Mouse (Mus musculus): ENCODE measurements around the gene Fbxo3. TPM values are rescaled to one million over a fixed set of nuclear protein-coding genes. Genes with fewer than 3 reads are reported as not detected.
"Not testable (repeated sequence)": the region's sequence is repeated elsewhere in the genome, so short reads cannot be mapped to it uniquely, and the experiment has no call there.

Fbxo3 gene
- polyA plus RNA-seq, 1 experiment from 2014 or later, result 60.1 TPM

DNA sequence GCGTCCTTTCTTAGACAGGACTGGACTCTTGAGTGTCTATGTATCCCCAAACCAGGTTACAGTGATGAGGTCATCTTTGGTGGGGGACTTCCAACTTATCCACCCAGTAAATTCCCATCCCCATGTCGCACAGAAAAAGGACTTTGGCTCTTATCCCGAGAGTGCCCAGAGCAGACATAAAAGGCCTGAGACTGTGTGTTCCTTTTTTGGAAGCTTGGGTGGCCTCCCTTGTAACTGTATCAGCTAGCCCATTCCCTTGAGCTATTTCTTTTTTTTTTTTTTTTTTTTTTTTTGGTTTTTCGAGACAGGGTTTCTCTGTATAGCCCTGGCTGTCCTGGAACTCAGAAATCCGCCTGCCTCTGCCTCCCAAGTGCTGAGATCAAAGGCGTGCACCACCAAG is 38.0 kb downstream of the Fbxo3 start, which contains the start of gene Gm10912:
TSS of gene Gm10912 (plus strand) at position 301 of the 400 bp plus-strand sequence.
- not testable (repeated sequence) for H3K27me3 ChIP-seq (ENCODE audit: control insufficient read depth, insufficient read depth, low read length); H3K4me3 ChIP-seq (ENCODE audit: low read depth, low read length); H3K27ac ChIP-seq (ENCODE audit: low read length); H3K9me3 ChIP-seq (ENCODE audit: control insufficient read depth, low read depth, low read length); H3K9ac ChIP-seq (replicated peaks; ENCODE audit: low read depth, low read length); ATAC-seq (ENCODE audit: insufficient number of reproducible peaks, insufficient read depth, low FRiP score, low read depth); H3K36me3 ChIP-seq (ENCODE audit: control insufficient read depth, insufficient read depth, low read length); H3K4me2 ChIP-seq (replicated peaks; ENCODE audit: low read depth, low read length); H3K4me1 ChIP-seq (ENCODE audit: control insufficient read depth, insufficient read depth, low read length)
- WGBS, result 94% methylated on average over 5 of the region's 6 CpGs

DNA sequence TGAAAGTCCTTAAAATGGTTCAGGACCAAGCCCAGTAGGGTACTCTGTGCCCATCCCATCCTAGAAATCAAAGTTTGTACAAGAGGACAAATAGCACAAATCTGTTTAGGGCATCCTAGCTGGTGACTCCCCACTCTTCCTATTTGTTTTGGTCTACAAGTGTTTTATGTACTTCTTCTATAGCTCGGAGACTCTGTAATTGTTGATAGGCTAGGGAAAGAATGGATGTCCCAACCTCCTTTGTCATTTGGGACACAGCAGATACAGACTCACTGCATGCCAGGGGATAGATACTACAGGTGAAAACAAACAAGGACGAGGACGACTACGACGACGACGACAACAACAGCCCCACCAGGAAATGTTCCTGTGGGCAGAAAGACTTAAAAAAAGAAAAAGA is 40.9 kb downstream of the Fbxo3 start, which contains the start of gene Gm10799:
TSS of gene Gm10799 (minus strand) at position 101 of the 400 bp plus-strand sequence.
- not testable (repeated sequence) for H3K4me1 ChIP-seq (ENCODE audit: control insufficient read depth, insufficient read depth, low read length); H3K9ac ChIP-seq (replicated peaks; ENCODE audit: low read depth, low read length); ATAC-seq (ENCODE audit: insufficient number of reproducible peaks, insufficient read depth, low FRiP score, low read depth); H3K36me3 ChIP-seq (ENCODE audit: control insufficient read depth, insufficient read depth, low read length); H3K4me3 ChIP-seq (ENCODE audit: low read depth, low read length); H3K27ac ChIP-seq (ENCODE audit: low read length); H3K4me2 ChIP-seq (replicated peaks; ENCODE audit: low read depth, low read length); H3K9me3 ChIP-seq (ENCODE audit: control insufficient read depth, low read depth, low read length); H3K27me3 ChIP-seq (ENCODE audit: control insufficient read depth, insufficient read depth, low read length)
- WGBS, result 83% methylated on average over 7 of the region's 7 CpGs

DNA sequence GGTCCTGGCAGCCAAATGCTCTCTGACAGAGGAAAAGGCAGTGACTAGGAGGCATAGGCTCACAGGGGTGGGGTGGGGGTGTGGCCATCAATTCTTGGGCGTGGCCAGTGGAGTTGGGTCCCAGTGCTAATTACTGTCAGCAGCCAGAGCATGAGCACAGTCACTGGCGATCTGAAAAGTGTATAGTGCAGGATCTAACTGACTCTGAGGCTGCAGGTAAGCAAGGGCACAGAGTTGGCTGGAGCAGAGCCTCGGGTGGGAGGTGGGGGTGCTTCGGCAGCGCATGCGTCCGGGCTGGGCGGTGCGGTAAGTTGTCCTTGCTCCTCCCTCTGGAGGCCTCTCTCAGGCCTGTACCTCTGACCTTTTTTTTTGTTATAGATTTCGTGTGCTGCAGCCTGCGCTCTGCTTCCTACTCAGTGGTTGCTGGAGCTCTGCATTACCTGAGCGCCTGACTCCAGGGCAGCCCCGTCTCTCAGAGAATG is 42.2 kb downstream of the Fbxo3 start, which contains the start of gene Cd59b:
TSS of gene Cd59b (plus strand) at position 146 of the 482 bp plus-strand sequence.
- H3K4me1 ChIP-seq (ENCODE audit: control insufficient read depth, insufficient read depth, low read length), result no peaks in the 10 kb centered on the region
- no peaks in the 10 kb centered on the region for H3K27me3 ChIP-seq (ENCODE audit: control insufficient read depth, insufficient read depth, low read length)
- H3K4me2 ChIP-seq (replicated peaks; ENCODE audit: low read depth, low read length), result peak within 1 kb of the TSS; percentile 44
- H3K27ac ChIP-seq (ENCODE audit: low read length), result no peak within 1 kb of the TSS
- H3K9me3 ChIP-seq (ENCODE audit: control insufficient read depth, low read depth, low read length), result no peaks in the 10 kb centered on the region
- H3K4me3 ChIP-seq (ENCODE audit: low read depth, low read length), result peak within 1 kb of the TSS; percentile 31
- H3K36me3 ChIP-seq (ENCODE audit: control insufficient read depth, insufficient read depth, low read length), result no peaks in the 10 kb centered on the region
- peak within 1 kb of the TSS; percentile 21; the same call in 1 of the 2 replicates for H3K9ac ChIP-seq (replicated peaks; ENCODE audit: low read depth, low read length)
- 4% methylated on average over 11 of the region's 13 CpGs for WGBS
- ATAC-seq (ENCODE audit: insufficient number of reproducible peaks, insufficient read depth, low FRiP score, low read depth), result peak; percentile 85

DNA sequence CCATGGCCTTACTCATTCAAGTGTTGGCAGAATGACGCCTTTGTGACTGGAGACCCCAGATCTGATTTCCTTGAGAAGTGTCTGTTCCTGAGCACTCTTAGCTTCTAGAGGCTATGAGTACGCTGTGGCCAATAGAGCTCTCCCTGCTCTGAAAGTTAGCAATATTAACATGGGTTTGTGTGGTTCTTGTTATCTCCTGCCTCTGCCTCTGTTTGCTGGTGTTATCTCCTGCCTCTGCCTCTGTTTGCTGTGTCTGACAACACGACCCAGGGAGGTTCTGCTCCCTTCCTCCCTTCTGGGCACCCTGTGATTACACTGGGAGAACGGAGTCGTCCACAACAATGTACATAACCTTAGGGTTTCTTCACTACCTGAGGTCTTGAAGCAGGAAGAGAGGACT is 50.8 kb downstream of the Fbxo3 start:
- not testable (repeated sequence) for H3K4me1 ChIP-seq (ENCODE audit: control insufficient read depth, insufficient read depth, low read length); H3K36me3 ChIP-seq (ENCODE audit: control insufficient read depth, insufficient read depth, low read length); H3K4me2 ChIP-seq (replicated peaks; ENCODE audit: low read depth, low read length); H3K9ac ChIP-seq (replicated peaks; ENCODE audit: low read depth, low read length); H3K27ac ChIP-seq (ENCODE audit: low read length); H3K9me3 ChIP-seq (ENCODE audit: control insufficient read depth, low read depth, low read length); H3K27me3 ChIP-seq (ENCODE audit: control insufficient read depth, insufficient read depth, low read length); H3K4me3 ChIP-seq (ENCODE audit: low read depth, low read length)
- peak; percentile 69; the same call in 1 of the 2 replicates for ATAC-seq (ENCODE audit: insufficient number of reproducible peaks, insufficient read depth, low FRiP score, low read depth)
- WGBS, result 55% methylated on average over 5 of the region's 5 CpGs

DNA sequence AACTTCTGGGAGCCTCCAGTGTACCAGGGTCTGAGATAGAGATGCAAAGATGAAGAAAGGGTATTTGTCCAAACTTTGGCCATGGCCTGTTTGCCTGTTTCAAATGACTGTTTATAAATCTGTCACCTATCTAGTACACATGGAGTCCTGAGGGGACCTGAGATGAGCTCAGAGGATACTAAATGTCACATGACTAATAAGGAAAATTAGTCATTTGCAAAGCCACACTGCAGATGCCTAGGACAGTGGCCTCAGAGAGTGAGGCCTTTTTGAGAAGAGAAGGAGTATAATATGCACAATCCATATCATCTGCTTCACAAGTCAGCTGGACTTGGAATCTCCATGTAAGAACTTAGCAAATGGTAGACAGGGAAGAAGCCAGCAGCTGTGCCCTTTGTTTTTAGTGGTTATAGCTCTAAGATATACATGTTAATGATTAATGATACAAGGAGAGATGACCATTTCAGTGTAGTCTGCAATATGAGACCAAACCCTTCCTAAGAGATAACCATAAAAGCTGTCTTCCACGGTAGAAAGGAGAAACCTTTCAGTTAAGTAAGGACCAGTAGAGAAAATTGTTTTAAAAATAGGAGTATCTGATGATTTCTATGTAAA is 54.0 kb downstream of the Fbxo3 start:
- H3K4me1 ChIP-seq (ENCODE audit: control insufficient read depth, insufficient read depth, low read length); H3K4me3 ChIP-seq (ENCODE audit: low read depth, low read length); H3K27me3 ChIP-seq (ENCODE audit: control insufficient read depth, insufficient read depth, low read length); H3K9me3 ChIP-seq (ENCODE audit: control insufficient read depth, low read depth, low read length); H3K36me3 ChIP-seq (ENCODE audit: control insufficient read depth, insufficient read depth, low read length); H3K27ac ChIP-seq (ENCODE audit: low read length); H3K4me2 ChIP-seq (replicated peaks; ENCODE audit: low read depth, low read length); ATAC-seq (ENCODE audit: insufficient number of reproducible peaks, insufficient read depth, low FRiP score, low read depth); H3K9ac ChIP-seq (replicated peaks; ENCODE audit: low read depth, low read length): not testable (repeated sequence)
- WGBS, result no CpG with 5 or more reads among the region's 1 CpGs

DNA sequence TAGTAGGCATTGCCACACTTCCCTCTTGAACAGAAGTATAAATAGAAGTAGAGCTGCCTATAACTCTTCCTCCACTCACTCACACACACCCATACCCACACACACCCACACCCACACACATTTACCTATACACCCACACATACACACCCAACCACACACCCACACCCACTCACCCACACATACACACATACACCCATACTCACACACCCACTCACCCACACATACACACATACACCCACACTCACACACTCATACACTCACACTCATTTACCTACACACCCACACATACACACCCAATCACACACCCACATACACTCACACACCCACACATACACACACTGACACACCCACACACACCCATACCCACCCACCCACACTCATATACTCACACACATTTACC is 55.0 kb downstream of the Fbxo3 start:
- Histone ChIP-seq H3K4me1 (ENCODE audit: control insufficient read depth, insufficient read depth, low read length) (no peaks in the 10 kb centered on the region), H3K36me3 (ENCODE audit: control insufficient read depth, insufficient read depth, low read length) (no peaks in the 10 kb centered on the region), H3K4me2 (replicated peaks; ENCODE audit: low read depth, low read length) (no peak overlapping the region), H3K9ac (replicated peaks; ENCODE audit: low read depth, low read length) (no peak overlapping the region), H3K27me3 (ENCODE audit: control insufficient read depth, insufficient read depth, low read length) (no peaks in the 10 kb centered on the region), H3K4me3 (ENCODE audit: low read depth, low read length) (no peak overlapping the region), H3K9me3 (ENCODE audit: control insufficient read depth, low read depth, low read length) (no peaks in the 10 kb centered on the region), H3K27ac (ENCODE audit: low read length) (no peak overlapping the region)
- ATAC-seq (ENCODE audit: insufficient number of reproducible peaks, insufficient read depth, low FRiP score, low read depth), result no peak

DNA sequence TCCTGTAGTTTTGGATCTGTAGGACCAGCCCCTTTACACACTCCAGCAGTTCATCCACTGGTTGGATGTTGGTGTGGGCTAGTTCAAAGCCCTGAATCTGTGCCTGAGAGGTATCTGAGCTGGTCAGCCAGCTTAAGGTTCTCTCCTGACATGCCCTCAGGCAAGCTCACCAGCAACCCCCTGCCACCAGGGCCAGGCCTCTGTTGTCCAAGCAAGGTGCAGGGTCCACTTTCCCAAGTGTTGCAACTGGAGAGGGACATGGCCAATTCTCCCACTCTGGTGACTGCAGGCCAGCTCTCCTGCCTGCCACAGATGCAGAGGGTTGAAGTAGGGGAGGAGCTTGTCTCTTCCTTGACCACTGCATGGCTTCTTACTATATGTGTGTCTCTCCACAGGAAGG is 56.5 kb downstream of the Fbxo3 start:
- not testable (repeated sequence) for H3K36me3 ChIP-seq (ENCODE audit: control insufficient read depth, insufficient read depth, low read length); H3K4me1 ChIP-seq (ENCODE audit: control insufficient read depth, insufficient read depth, low read length); H3K27ac ChIP-seq (ENCODE audit: low read length); H3K4me3 ChIP-seq (ENCODE audit: low read depth, low read length); H3K4me2 ChIP-seq (replicated peaks; ENCODE audit: low read depth, low read length); H3K27me3 ChIP-seq (ENCODE audit: control insufficient read depth, insufficient read depth, low read length); H3K9me3 ChIP-seq (ENCODE audit: control insufficient read depth, low read depth, low read length); H3K9ac ChIP-seq (replicated peaks; ENCODE audit: low read depth, low read length); ATAC-seq (ENCODE audit: insufficient number of reproducible peaks, insufficient read depth, low FRiP score, low read depth)

DNA sequence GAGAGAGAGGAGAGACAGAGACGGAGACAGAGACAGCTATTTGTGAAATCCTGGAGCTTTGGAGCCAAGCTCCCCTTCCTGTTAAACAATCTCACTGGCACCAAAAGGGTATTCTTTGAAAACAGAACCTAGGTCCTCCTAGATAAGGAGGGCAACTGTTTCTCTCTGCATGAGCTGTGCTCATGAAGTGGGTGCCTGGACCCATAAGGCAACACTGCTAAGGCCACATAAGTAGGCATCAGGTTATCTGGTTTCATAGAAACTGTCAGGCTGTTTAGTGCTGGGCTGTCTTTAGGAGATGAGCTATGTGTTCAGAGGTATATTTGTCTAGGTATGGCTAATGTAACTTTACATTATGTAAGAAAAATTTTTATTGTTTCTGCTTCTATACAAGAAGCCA is 60.0 kb downstream of the Fbxo3 start:
- H3K4me2 ChIP-seq (replicated peaks; ENCODE audit: low read depth, low read length); H3K4me3 ChIP-seq (ENCODE audit: low read depth, low read length); H3K27ac ChIP-seq (ENCODE audit: low read length); H3K9me3 ChIP-seq (ENCODE audit: control insufficient read depth, low read depth, low read length); H3K27me3 ChIP-seq (ENCODE audit: control insufficient read depth, insufficient read depth, low read length); H3K9ac ChIP-seq (replicated peaks; ENCODE audit: low read depth, low read length); ATAC-seq (ENCODE audit: insufficient number of reproducible peaks, insufficient read depth, low FRiP score, low read depth); H3K36me3 ChIP-seq (ENCODE audit: control insufficient read depth, insufficient read depth, low read length); H3K4me1 ChIP-seq (ENCODE audit: control insufficient read depth, insufficient read depth, low read length): not testable (repeated sequence)
- 73% methylated on average over 1 of the region's 1 CpGs for WGBS

DNA sequence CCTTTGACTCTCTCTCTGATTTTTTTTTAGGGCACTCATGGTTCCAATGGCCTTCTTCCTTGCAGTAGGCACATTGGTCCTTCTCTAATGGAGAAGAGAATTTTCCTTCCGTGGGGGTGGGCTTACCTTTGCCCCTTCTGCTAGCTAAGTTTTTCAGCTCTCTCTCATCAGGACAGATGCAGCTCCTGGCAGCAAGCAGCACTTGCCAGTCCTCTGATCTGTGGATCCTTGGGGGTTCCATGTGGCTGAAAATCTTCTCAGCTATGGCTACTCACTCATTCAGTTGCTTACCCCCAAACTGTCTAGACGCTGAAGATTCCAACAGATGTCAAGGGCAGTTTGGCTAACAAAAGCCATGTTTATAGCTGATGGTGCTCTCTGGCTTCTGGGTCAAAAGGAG is 65.8 kb downstream of the Fbxo3 start:
- no peak overlapping the region for H3K4me2 ChIP-seq (replicated peaks; ENCODE audit: low read depth, low read length)
- no peak overlapping the region for H3K9ac ChIP-seq (replicated peaks; ENCODE audit: low read depth, low read length)
- H3K36me3 ChIP-seq (ENCODE audit: control insufficient read depth, insufficient read depth, low read length), result no peaks in the 10 kb centered on the region
- no peaks in the 10 kb centered on the region for H3K27me3 ChIP-seq (ENCODE audit: control insufficient read depth, insufficient read depth, low read length)
- H3K4me1 ChIP-seq (ENCODE audit: control insufficient read depth, insufficient read depth, low read length), result no peaks in the 10 kb centered on the region
- H3K9me3 ChIP-seq (ENCODE audit: control insufficient read depth, low read depth, low read length), result no peaks in the 10 kb centered on the region
- H3K4me3 ChIP-seq (ENCODE audit: low read depth, low read length), result no peak overlapping the region
- WGBS, result 74% methylated on average over 2 of the region's 2 CpGs
- H3K27ac ChIP-seq (ENCODE audit: low read length), result no peak overlapping the region
- ATAC-seq (ENCODE audit: insufficient number of reproducible peaks, insufficient read depth, low FRiP score, low read depth), result no peak

All from stomach, embryonic 14.5 days (tissue).